Mouse (Mus musculus) heart, postnatal 0 days (tissue): ENCODE measurements at regions not wholly inside any gene's neighbourhood (a gene's known extent, or its start where the extent isn't known, plus 50 kb on each side); places are given as distances from the start of the nearest gene placed in this dataset.
A peak's percentile ranks its signal among the peaks of the same experiment; 100 is the strongest.

Experiments
- ATAC-seq: fragments of 200-750 bp; cut with Nextera tagmentation; 2 replicates; pipeline ENCODE4 v1.8.0; 2017; ENCODE audit warnings: low read depth, moderate number of reproducible peaks, moderate library complexity; ENCODE audit not compliant: insufficient read depth
- DNase-seq: peaks from one replicate; pipeline ENCODE4 v3.0.0-alpha.2; 2016; ENCODE audit warnings: low spot score
- H3K27ac ChIP-seq: fragments of 300-500 bp; sonication (generic); 2 replicates; pipeline ENCODE4 v1.5.1; 2014; ENCODE audit warnings: low read depth, mild to moderate bottlenecking
- H3K27me3 ChIP-seq: fragments of 300-500 bp; sonication (generic); 2 replicates; pipeline ENCODE4 v1.6.1; 2014; ENCODE audit warnings: low read length, mixed read lengths; ENCODE audit not compliant: control insufficient read depth, insufficient read depth
- H3K36me3 ChIP-seq: fragments of 300-500 bp; sonication (generic); replicated peaks from 2 replicates; pipeline ENCODE4 v1.6.1; 2014; ENCODE audit warnings: low read length, mixed read lengths; ENCODE audit not compliant: control insufficient read depth, insufficient read depth
- H3K4me1 ChIP-seq: fragments of 300-500 bp; sonication (generic); 2 replicates; pipeline ENCODE4 v1.6.1; 2014; ENCODE audit warnings: antibody characterized with exemption; ENCODE audit not compliant: control insufficient read depth, insufficient read depth
- H3K4me2 ChIP-seq: fragments of 300-500 bp; sonication (generic); 2 replicates; pipeline ENCODE4 v1.6.1; 2014; ENCODE audit warnings: low read depth, mild to moderate bottlenecking, low read length, moderate library complexity
- H3K4me3 ChIP-seq: fragments of 300-500 bp; sonication (generic); 2 replicates; pipeline ENCODE4 v1.5.1; 2014; ENCODE audit warnings: low read depth, low read length
- H3K9ac ChIP-seq: fragments of 300-500 bp; sonication (generic); replicated peaks from 2 replicates; pipeline ENCODE4 v1.6.1; 2014; ENCODE audit warnings: low read depth, low read length, mixed read lengths
- H3K9me3 ChIP-seq: fragments of 300-500 bp; sonication (generic); replicated peaks from 2 replicates; pipeline ENCODE4 v1.6.1; 2016; ENCODE audit warnings: low read length; ENCODE audit not compliant: control insufficient read depth
- CTCF ChIP-seq: IDR thresholded peaks from 2 replicates; pipeline ENCODE4 v1.5.1; 2016; ENCODE audit warnings: antibody characterized with exemption, control low read depth, low read depth
- EP300 ChIP-seq: IDR thresholded peaks from 2 replicates; pipeline ENCODE4 v1.6.1; 2016; ENCODE audit warnings: antibody characterized with exemption, low read depth
- WGBS: fragments of 180-500 bp; shearing (Covaris S2); extraction: QIAGEN DNeasy Blood & Tissue Kit; methylation state at CpG from one replicate; pipeline ENCODE4 v1.1.7; 2014; 5-methylcytosine and 5-hydroxymethylcytosine counted together

GRCm38 (mm10) chr5:53376856-53377255 is 89.1 kb upstream of the Rbpj start:
- H3K36me3 ChIP-seq = no peaks in the 10 kb centered on the region
- TF ChIP-seq EP300 (no peak), CTCF (no peak)
- no peak overlapping the region for H3K4me2 ChIP-seq
- peak overlapping the region; percentile 15; the same call in 1 of the 2 replicates for H3K27ac ChIP-seq
- H3K4me1 ChIP-seq = peaks cover 9% of the 10 kb centered on the region; the same call in 1 of the 2 replicates
- ATAC-seq (no peak), DNase-seq (no peak)
- no peaks in the 10 kb centered on the region for H3K9me3 ChIP-seq
- 56% methylated on average over 7 of the region's 7 CpGs for WGBS
- no peak overlapping the region for H3K4me3 ChIP-seq
- H3K27me3 ChIP-seq = no peaks in the 10 kb centered on the region
- H3K9ac ChIP-seq = no peak overlapping the region

- ATAC-seq = no peak
- no peaks in the 10 kb centered on the region for H3K36me3 ChIP-seq
- H3K9ac ChIP-seq = no peak overlapping the region
- DNase-seq = no peak
- no peak overlapping the region for H3K4me2 ChIP-seq
- H3K4me1 ChIP-seq = peaks cover 9% of the 10 kb centered on the region; the same call in 1 of the 2 replicates
- no peak for TF ChIP-seq EP300
- TF ChIP-seq CTCF = no peak
- WGBS = 79% methylated on average over 2 of the region's 2 CpGs
- H3K27ac ChIP-seq = no peak overlapping the region
- no peaks in the 10 kb centered on the region for H3K9me3 ChIP-seq
- H3K4me3 ChIP-seq = no peak overlapping the region
- no peaks in the 10 kb centered on the region for H3K27me3 ChIP-seq
Observed at GRCm38 (mm10) chr5:53377698-53378097, 88.3 kb upstream of the Rbpj start.

- ATAC-seq (no peak), DNase-seq (no peak)
- no peak overlapping the region for H3K9ac ChIP-seq
- H3K9me3 ChIP-seq = no peaks in the 10 kb centered on the region
- H3K4me1 ChIP-seq = peaks cover 9% of the 10 kb centered on the region; the same call in 1 of the 2 replicates
- no peak overlapping the region for H3K4me3 ChIP-seq
- H3K4me2 ChIP-seq = no peak overlapping the region
- H3K27me3 ChIP-seq = no peaks in the 10 kb centered on the region
- no peaks in the 10 kb centered on the region for H3K36me3 ChIP-seq
- TF ChIP-seq CTCF (no peak), EP300 (no peak)
- no peak overlapping the region for H3K27ac ChIP-seq
Observed at GRCm38 (mm10) chr5:53378106-53378505, 87.8 kb upstream of the Rbpj start.

GRCm38 (mm10) chr5:53378599-53378998 is 87.4 kb upstream of the Rbpj start:
- DNase-seq = no peak
- Histone ChIP-seq H3K36me3 (no peaks in the 10 kb centered on the region), H3K9me3 (no peaks in the 10 kb centered on the region), H3K4me2 (no peak overlapping the region), H3K4me3 (no peak overlapping the region), H3K9ac (no peak overlapping the region), H3K4me1 (peaks cover 9% of the 10 kb centered on the region; the same call in 1 of the 2 replicates), H3K27me3 (no peaks in the 10 kb centered on the region), H3K27ac (no peak overlapping the region)
- TF ChIP-seq EP300 (no peak), CTCF (no peak)
- 80% methylated on average over 7 of the region's 7 CpGs for WGBS
- no peak for ATAC-seq

- ATAC-seq = no peak
- 52% methylated on average over 17 of the region's 17 CpGs for WGBS
- H3K4me2 ChIP-seq = no peak overlapping the region
- H3K36me3 ChIP-seq = no peaks in the 10 kb centered on the region
- H3K27ac ChIP-seq = peak overlapping the region; percentile 50
- no peak for DNase-seq
- H3K9me3 ChIP-seq = no peaks in the 10 kb centered on the region
- TF ChIP-seq CTCF (no peak), EP300 (no peak)
- no peak overlapping the region for H3K9ac ChIP-seq
- no peaks in the 10 kb centered on the region for H3K27me3 ChIP-seq
- peaks cover 9% of the 10 kb centered on the region; the same call in 1 of the 2 replicates for H3K4me1 ChIP-seq
- no peak overlapping the region for H3K4me3 ChIP-seq
Observed at GRCm38 (mm10) chr5:53379612-53380011, 86.3 kb upstream of the Rbpj start.

GRCm38 (mm10) chr5:53380203-53380602 is 85.7 kb upstream of the Rbpj start:
- Histone ChIP-seq H3K27ac (0 out of 2 replicates have a peak overlapping the region, but pooled peaks have one; percentile 50), H3K9ac (no peak overlapping the region), H3K9me3 (no peaks in the 10 kb centered on the region), H3K4me2 (no peak overlapping the region), H3K4me3 (no peak overlapping the region), H3K4me1 (peaks cover 9% of the 10 kb centered on the region; the same call in 1 of the 2 replicates), H3K27me3 (no peaks in the 10 kb centered on the region), H3K36me3 (no peaks in the 10 kb centered on the region)
- 18% methylated on average over 3 of the region's 3 CpGs for WGBS
- no peak for ATAC-seq
- TF ChIP-seq CTCF (no peak), EP300 (no peak)
- no peak for DNase-seq
